Mouse (Mus musculus) C2C12 (cell line): ENCODE data around the gene Tbc1d10a. TPM values are rescaled to one million over a fixed set of nuclear protein-coding genes. Genes with fewer than 3 reads are reported as not detected.

ENCODE experiments used
- H3K27me3 ChIP-seq: one replicate; pipeline ENCODE4 v1.6.1; 2011; ENCODE audit not compliant: control insufficient read depth, insufficient read depth, insufficient read length
- H3K36me3 ChIP-seq: one replicate; pipeline ENCODE4 v1.6.1; 2011; ENCODE audit not compliant: control insufficient read depth, insufficient read depth
- H3K4me3 ChIP-seq: one replicate; pipeline ENCODE4 v1.5.1; 2011; ENCODE audit warnings: mild to moderate bottlenecking, control low read depth; ENCODE audit not compliant: poor library complexity, insufficient read depth, severe bottlenecking
- H3K79me2 ChIP-seq: one replicate; pipeline ENCODE4 v1.6.1; 2011; ENCODE audit not compliant: control insufficient read depth, insufficient read depth
- H3K79me3 ChIP-seq: one replicate; pipeline ENCODE4 v1.6.1; 2011; ENCODE audit warnings: low read depth, control low read depth
- H3ac ChIP-seq: one replicate; pipeline ENCODE3; 2011; ENCODE audit warnings: low read depth; ENCODE audit not compliant: control insufficient read depth, insufficient read length
- CEBPB ChIP-seq: IDR thresholded peaks from one replicate; pipeline ENCODE4 v1.6.1; 2011; ENCODE audit warnings: low read depth, mild to moderate bottlenecking, control low read depth, moderate library complexity
- CTCF ChIP-seq: IDR thresholded peaks from one replicate; pipeline ENCODE4 v1.5.1; 2011; ENCODE audit not compliant: control insufficient read depth, insufficient read depth, insufficient read length
- FOSL1 ChIP-seq: IDR thresholded peaks from one replicate; pipeline ENCODE4 v1.8.0; 2011; ENCODE audit warnings: mild to moderate bottlenecking, low read length; ENCODE audit not compliant: poor library complexity, insufficient read depth, severe bottlenecking
- MAX ChIP-seq: IDR thresholded peaks from one replicate; pipeline ENCODE4 v1.6.1; 2011; ENCODE audit warnings: mild to moderate bottlenecking, control low read depth
- MYOD1 ChIP-seq: IDR thresholded peaks from one replicate; pipeline ENCODE4 v1.6.1; 2011; ENCODE audit warnings: low read depth; ENCODE audit not compliant: control insufficient read depth, insufficient read length
- MYOG ChIP-seq: IDR thresholded peaks from one replicate; pipeline ENCODE4 v1.6.1; 2011; ENCODE audit not compliant: control insufficient read depth, insufficient read length; ENCODE audit errors: extremely low read depth
- USF1 ChIP-seq: IDR thresholded peaks from one replicate; pipeline ENCODE4 v1.6.1; 2011; ENCODE audit warnings: low read depth, mild to moderate bottlenecking, control low read depth, moderate library complexity
- polyA plus RNA-seq: library from polyadenylated mRNA; unstranded; fragments of >200 nt; fragmentation: generic; extraction: Trizol; gene quantifications from one replicate; pipeline ENCODE4 v1.2.1, GENCODE M21; 2012; ENCODE audit warnings: missing spikeins

The Tbc1d10a gene
- polyA plus RNA-seq, 1 experiment = 22.4 TPM

DNA sequence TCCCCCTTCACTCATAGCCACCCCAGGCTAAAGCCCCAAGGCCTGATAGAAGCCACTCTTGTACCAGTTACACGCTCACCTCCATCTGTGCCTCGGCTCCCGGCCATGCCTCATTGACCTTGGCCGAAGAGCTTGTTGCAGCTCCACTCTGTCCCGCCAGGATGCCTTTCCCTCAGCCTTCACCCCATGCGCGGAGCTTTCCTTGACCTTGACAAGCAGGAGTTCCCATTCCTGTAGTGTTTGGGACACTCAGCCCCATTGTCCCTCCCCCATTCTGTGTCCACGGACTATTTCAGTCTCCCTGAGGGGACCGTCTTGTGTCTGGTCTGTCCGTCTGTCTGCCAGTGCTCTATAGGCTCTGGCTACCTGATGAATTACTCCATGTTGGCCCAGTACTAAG, 26.5 kb downstream of the Tbc1d10a start:
- Histone ChIP-seq H3K36me3 (peaks cover 40% of the 10 kb centered on the region), H3K4me3 (no peak overlapping the region), H3K79me3 (no peaks in the 10 kb centered on the region), H3K27me3 (no peaks in the 10 kb centered on the region), H3ac (no peak overlapping the region), H3K79me2 (no peaks in the 10 kb centered on the region)
- TF ChIP-seq MYOD1 (no peak), MYOG (no peak), USF1 (no peak)

DNA sequence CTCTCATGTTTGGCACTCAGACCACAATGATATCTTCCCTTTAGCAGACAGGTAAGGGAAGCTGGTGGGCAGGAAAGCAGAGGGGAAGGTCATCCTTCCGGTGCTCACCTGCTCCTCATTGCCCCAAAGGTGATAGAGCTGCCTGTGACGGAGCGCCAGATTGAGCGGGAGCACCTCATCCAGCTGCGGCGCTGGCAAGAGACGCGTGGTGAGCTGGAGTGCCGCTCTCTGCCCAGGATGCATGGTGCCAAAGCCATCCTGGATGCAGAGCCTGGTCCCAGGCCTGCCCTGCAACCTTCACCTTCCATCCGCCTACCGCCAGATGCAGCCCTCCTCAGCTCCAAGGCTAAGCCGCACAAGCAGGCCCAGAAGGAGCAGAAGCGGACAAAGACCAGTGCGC, 28.0 kb downstream of the Tbc1d10a start:
- no peak overlapping the region for H3K4me3 ChIP-seq
- TF ChIP-seq MYOD1 = no peak
- TF ChIP-seq MYOG = no peak
- no peak for TF ChIP-seq FOSL1
- no peak for TF ChIP-seq CTCF
- no peak for TF ChIP-seq MAX
- no peak for TF ChIP-seq CEBPB
- no peak for TF ChIP-seq USF1

GRCm38 (mm10) chr11:4215061-4215460, 28.5 kb downstream of the Tbc1d10a start:
- H3K27me3 ChIP-seq = no peaks in the 10 kb centered on the region
- H3K79me3 ChIP-seq = no peaks in the 10 kb centered on the region
- TF ChIP-seq CEBPB (no peak), MAX (no peak), MYOD1 (no peak), MYOG (no peak), FOSL1 (no peak), USF1 (no peak), CTCF (no peak)
- H3K4me3 ChIP-seq = no peak overlapping the region
- H3K36me3 ChIP-seq = peaks cover 31% of the 10 kb centered on the region
- H3K79me2 ChIP-seq = no peaks in the 10 kb centered on the region
- H3ac ChIP-seq = no peak overlapping the region

More for the DNA sequence above, 28.0 kb downstream of the Tbc1d10a start:
- Histone ChIP-seq H3K36me3 (peaks cover 31% of the 10 kb centered on the region), H3K79me2 (no peaks in the 10 kb centered on the region), H3K79me3 (no peaks in the 10 kb centered on the region), H3ac (no peak overlapping the region), H3K27me3 (no peaks in the 10 kb centered on the region)

DNA sequence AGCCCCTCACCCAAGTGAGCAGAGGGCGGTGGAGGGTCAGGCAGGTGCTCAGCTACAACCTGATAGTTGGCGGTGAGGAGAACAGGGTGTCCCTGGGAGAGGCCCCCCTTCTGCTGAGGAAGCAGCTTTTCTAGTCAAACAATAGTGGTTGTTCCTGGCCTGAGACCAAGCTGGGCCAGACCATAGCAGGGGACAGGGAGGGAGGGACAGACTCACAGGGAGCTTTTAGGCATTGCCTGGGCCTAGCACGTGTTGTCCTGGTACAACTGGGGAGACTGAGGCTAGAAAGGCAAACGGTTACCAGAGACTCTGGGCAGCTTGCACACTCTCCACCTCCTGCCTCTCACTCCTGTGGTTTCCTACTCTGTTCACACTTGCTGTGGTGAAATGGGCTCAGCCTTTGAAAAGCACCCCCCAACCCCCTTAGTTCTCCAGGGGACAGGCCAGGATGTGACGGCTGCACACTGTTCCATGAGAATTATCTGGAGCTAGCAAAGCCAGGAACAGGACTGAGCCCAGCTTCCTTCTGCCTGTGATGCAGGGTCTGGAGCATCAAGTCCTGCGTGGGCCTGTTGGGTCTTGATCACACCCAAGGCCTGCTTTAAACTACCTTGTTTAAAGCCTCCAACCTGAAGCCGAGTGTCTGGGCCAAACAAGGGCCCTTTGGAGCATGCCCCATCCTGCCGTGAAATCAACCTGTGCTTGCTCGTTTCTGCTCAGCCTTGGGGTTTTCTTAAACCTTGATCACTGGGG, 29.8 kb downstream of the Tbc1d10a start:
- Histone ChIP-seq H3K36me3 (peaks cover 28% of the 10 kb centered on the region), H3K79me3 (no peaks in the 10 kb centered on the region), H3K27me3 (no peaks in the 10 kb centered on the region), H3K4me3 (no peak overlapping the region), H3K79me2 (no peaks in the 10 kb centered on the region), H3ac (no peak overlapping the region)
- TF ChIP-seq MYOG (no peak), MAX (no peak), CTCF (no peak), USF1 (no peak), MYOD1 (no peak), FOSL1 (no peak), CEBPB (no peak)

- peak within 1 kb of the TSS; percentile 25 for H3K4me3 ChIP-seq
- peaks cover 18% of the 10 kb centered on the region for H3K36me3 ChIP-seq
These were observed 31.5 kb downstream of the Tbc1d10a start, which contains the start of gene Castor1 for GRCm38 (mm10) chr11:4217914-4218629. Gene Castor1, plus strand, starts transcription at chr11:4218225.

DNA sequence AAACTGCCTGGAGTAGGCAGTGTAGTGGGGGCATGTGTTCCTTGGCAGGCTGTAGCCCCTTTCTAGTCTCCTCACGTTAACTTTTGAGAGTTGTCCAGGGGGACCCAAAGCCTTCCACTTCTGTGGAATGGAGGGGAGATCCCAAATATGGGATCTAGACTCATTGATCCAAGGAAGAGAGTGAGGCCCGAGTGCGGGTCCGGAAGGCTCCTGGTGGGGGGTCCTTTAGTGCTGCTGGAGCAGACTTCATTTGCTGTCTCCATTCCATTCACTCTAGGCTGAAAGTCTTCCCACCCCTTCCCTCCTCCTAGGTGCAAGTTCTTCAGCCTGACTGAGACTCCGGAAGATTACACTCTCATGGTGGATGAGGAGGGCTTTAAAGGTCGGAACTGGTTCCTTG, 32.0 kb downstream of the Tbc1d10a start:
- no peaks in the 10 kb centered on the region for H3K79me2 ChIP-seq
- no peaks in the 10 kb centered on the region for H3K79me3 ChIP-seq
- no peaks in the 10 kb centered on the region for H3K27me3 ChIP-seq
- peaks cover 14% of the 10 kb centered on the region for H3K36me3 ChIP-seq
- peak overlapping the region; percentile 46 for H3ac ChIP-seq
- no peak for TF ChIP-seq MYOG
- peak overlapping the region; percentile 25 for H3K4me3 ChIP-seq

More at GRCm38 (mm10) chr11:4217914-4218629, 31.5 kb downstream of the Tbc1d10a start, which contains the start of gene Castor1:
- no peak for TF ChIP-seq FOSL1
- no peak for TF ChIP-seq CEBPB
- TF ChIP-seq MAX = peak; percentile 68
- Histone ChIP-seq H3K79me2 (no peaks in the 10 kb centered on the region), H3K79me3 (no peaks in the 10 kb centered on the region), H3ac (peak within 1 kb of the TSS; percentile 46), H3K27me3 (no peaks in the 10 kb centered on the region)
